Mouse (Mus musculus): Measurements from ENCODE around the gene Ddx19b.
"Not testable (repeated sequence)": the region's sequence is repeated elsewhere in the genome, so short reads cannot be mapped to it uniquely, and the experiment has no call there.

The Ddx19b gene

DNA sequence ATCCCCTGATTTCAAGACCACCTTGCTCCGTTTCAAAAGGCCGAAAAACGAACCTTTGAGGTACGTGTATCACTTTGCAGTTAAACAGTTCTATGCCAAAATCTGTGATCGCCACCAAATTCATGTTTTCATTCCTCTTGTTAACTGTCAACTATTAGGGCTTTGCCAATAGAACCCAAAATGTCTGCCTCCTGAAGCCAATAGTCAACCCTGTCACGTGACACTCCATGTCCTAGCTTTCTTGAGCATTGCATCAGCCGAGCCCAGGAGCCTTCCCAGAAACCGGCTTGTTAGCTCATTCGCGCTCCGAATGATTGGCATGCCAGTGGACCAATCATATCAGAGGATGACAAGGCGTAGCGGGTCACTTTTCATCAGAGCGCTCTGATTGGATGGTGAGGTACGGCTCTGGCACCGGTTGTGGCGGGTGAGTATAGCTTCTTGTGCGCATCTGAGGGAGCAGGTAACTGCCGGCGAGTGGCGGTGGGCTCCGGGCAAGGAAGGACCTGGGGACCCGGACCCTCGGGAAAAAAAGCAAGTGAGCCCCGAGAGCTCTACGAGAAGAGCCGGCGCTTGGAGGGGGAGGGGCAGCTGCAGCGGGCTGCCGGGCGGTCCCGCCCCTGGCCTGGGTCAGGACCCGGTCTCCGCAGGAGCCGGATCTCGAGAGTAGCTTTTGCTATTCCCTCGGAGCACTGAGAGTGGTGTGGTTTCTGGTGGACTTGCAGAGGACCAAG is 2.1 kb upstream of the Ddx19b start:
- DNase-seq, result peak; percentile 99 to 100

DNA sequence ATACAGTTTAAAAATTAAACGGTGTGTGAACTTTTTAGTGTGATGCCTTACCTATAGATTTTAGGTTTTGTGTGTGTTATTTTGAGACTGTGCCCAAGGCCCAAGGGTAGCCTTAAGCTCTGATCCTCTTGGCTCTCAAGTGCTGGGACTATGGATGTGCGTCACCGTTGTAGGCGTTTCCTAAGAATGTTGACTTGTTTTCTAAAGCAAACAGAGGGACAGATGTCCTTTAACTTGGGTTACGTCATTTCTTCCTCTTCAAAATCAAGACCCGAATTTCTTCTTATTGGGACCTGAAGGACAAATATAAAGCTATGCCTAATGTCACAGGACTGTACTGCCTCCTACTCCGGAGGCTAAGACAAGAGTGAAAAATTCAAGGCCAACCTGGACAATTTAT is 1.4 kb upstream of the Ddx19b start, which contains the start of gene Aars:
TSS of gene Aars (plus strand) at position 229 of the 400 bp plus-strand sequence.
- DNase-seq, result no peak

DNA sequence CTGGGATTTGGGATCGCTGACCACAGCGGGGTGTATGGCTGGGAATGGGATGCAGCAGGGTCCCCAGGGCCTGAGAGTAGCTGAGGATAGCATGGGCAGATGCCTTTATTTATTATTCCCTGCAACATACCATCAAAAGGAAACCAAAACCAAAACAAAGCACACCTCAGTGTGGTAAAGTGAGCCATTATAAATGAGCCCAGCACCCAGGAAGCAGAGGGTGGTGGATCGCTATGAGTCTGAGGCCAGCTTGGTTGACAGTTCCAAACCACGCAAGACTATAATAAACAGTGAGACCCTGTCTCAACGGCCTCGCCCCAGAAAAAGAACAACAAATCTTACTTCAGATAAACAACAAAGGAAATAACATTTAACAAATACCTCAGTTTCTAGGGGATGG is 1.5 kb downstream of the Ddx19b start:
- DNase-seq, result no peak

DNA sequence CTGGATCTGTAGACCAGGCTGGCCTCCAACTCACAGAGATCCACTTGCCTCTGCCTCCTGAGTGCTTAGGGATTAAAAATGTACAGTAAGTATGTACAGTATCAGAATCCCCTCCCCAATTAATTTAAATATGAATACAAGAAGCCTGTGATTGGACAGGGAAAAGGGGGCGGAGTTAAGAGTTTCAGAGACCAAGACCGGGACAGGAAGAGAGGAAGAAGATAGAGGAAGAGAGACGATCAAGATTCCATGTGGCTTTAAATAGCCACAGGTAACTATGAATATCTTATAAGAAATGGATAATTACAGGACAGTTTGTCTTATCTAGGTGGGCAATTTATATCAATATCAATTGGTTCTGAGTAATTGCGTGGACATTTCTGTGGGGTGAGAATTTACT is 2.0 kb downstream of the Ddx19b start:
- no peak for DNase-seq

DNA sequence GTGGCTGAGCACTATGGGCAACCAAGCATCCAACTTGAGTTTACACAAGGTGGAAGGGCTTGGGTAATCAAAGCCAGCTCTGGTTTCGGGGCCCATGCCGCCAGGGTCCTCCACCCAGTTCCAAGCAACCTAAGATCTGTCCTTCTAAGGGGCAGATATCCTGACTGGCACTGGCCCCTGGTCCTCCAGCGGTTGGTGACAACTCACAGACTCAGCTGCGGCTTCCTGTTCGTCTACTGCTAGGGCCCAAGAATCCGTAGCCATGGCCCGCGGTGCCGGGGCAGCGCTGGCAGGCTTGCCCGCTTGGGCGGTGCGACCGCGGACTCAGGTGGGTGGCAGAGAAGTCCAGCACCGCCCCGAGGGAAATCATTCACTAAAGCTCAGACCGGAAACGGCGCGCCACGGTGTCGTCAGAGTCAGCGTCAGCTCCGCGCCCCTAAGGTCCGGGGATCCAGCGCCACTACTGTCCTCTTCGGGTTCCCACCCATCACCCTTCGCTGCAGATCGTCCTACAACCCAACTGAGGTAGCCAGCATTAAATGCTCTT is 4.1 kb downstream of the Ddx19b start:
- DNase-seq, result peak; percentile 90 to 94

DNA sequence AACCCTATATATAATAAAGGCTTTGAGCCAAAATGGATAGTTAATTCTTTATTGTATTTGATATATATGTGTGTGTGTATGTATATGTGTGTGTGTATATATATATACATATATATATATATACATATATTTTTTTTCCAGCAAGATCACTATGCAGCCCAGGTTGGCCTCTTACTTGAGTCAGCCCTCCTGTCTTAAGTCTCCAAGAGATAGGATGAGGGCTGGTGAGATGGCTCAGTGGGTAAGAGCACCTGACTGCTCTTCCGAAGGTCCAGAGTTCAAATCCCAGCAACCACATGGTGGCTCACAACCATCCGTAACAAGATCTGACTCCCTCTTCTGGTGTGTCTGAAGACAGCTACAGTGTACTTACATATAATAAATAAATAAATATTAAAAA is 4.9 kb downstream of the Ddx19b start:
- not testable (repeated sequence) for DNase-seq

DNA sequence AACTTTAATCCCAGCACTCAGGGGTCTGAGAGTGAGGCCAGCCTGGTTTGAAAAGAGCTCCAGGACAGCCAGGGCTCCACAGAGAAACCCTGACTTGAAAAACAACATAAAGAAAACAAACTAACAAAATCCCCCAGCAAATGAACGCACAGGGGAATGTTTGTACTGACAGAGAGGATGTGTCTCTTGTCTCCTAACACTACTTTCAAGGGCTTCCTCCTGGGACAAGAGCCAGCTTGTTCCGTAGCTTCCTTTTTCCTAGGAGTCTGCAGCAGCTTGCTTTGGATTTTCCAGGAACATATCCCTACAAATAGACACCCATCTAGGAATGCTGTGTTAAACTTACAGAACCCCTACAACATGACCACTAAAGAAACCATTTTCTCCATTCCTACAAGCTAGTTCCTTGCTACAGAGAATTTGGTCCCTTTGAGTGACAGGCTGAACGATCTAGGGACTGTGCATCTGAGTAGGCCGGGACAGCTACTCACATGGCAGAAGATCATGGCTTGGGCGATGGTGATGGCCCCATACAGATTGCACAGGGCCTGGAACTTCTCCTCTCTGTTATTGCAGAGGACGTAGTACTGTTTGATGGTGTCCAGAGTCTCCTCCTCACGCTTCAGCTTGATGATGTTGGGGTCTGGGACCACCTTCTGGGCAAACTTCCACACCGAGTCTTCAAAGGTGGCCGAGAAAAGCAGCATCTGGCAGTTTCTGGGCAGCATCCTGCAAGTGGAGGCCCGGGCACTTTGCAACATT is 21.1 kb downstream of the Ddx19b start:
- DNase-seq, result not testable (repeated sequence)

DNA sequence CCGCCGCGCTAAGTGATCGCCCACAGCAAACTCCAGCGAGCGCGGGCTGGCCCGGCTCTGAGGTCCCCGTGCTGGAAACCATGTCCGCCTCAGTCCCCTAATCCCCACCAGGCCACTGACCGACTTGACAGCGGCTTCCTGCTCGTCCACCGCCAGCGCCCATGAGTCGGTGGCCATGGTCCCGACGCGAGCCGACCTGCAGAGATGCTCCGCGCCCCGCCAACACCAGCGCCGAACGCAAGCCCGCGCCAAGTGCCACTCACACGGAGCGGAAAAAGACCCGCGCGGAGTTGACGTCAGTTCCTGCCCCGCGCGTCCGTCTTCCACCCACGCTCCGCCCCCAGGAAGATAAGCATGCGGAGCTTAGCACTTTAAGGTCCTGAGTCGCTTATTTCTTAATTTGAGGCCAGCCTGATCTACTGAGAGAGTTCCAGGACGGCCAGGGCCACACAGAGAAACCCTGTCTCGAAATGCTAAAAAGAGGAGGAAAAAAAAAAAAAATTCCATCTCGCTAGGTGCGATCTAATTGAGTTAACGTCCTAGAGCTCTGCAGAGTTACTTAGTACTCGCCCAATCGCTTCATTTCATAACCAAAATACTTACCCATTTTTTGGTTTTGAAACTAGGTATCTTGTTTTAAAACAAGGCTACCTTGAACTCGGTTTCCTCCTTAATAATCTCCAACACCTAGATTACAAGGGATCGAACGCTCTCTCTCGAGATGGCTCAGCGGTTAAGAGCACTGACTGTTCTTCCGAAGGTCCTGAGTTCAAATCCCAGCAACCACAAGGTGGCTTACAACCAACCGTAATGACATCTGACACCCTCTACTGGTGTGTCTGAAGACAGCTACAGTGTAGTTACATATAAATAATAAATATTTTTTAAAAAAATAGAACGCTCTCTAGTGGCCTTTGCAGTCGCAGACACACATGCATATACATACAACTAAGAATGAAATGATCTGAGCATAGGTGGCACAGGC is 33.7 kb downstream of the Ddx19b start, which contains the start of gene Ddx19a:
TSS of gene Ddx19a (minus strand) at position 254 of the 985 bp plus-strand sequence.
- DNase-seq, result peak; percentile 76 to 89

DNA sequence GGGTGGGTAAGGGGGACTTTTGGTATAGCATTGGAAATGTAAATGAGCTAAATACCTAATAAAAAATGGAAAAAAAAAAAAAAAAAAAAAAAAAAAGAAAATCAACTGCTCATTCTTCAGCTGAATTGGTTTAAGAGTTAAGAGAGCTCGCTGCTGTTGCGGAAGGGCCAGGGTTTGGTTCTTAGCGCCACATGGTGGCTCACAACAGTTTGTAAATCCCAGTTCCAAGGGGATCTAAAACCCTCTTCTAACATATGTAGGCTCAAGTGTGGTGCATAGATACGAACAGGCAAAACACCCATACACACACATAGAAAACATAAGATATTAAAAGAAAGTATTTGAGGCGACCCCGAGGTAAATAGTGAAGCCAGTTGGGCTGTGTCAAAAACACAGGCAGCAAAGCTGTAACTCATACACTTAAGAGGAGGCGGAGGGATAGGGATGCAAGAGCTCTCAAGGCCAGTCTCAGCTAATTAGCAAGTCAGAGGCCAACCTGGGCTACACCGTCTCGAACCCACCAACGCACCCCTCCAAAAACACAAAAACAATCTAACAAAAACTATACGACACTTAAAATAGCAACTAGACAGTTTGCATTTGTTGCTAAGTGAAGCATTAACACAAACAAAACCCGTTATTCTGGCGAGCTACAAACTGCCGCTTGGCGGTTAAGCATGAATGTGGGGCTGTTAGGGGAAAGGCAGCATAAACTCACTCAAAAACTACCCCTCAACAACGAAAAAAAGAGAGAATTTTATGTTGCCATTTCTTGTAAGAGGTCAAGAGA is 34.7 kb downstream of the Ddx19b start:
- no peak for DNase-seq

DNA sequence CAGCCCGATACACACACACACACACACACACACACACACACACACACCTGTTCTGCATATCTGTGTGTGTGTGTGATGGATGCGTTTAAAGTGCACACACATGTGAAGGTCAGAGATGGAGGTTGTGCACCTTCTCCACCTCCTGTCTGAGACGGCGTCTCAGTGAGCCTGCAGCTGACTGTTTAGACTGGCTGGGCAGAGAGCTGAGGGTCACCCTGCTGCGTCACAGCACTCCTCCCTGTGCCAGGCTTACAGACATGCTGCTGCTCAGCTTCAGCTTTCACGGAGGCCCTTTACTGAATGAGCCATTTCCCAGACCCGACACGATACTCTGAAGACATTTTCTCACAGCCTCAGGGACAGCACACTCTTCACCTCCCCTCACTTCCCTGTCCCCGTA is 41.5 kb downstream of the Ddx19b start:
- no peak for DNase-seq

DNA sequence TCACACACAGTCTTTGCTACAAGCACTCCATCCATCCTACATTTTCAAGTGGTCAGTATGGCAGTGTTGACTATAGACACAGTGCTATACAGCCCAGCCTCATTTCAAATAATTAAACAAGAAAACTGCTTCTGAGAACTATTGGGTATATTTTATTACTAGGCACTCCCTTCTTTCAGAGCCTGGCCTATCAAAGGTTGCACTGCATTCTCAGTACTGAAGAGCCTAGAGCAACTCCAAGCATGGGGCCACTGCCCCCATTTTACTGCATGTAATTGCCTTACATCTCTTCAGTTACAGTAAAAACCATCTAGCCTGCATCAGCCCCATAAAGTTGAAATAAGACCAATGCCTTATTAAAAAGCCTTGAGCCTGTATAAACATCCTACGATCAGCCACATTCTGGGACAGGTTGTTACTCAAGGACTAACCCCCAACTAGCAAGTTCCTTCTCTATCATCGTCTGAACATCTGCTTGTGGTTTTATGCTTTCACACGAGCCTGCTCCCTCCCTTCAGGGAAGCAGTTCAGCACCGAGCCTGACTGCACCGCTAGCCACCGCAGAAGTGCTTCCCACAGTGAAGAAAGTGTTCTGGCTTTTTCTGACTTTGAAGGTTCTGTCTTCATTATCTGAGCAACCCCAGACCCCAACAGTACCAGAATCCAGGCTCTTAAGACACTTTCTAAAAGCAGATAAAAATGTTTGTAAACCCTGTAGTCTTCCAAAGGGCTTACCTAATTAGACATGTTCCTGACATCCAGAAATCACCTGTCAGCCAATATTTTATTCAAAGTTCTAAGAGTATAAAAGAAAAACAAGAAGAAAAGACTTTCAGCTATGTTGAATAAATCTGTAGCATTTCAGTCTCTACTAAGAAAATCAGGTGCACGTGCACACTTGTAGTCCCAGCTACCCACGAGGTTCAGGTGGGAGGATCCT is 43.5 kb downstream of the Ddx19b start:
- DNase-seq, result no peak

DNA sequence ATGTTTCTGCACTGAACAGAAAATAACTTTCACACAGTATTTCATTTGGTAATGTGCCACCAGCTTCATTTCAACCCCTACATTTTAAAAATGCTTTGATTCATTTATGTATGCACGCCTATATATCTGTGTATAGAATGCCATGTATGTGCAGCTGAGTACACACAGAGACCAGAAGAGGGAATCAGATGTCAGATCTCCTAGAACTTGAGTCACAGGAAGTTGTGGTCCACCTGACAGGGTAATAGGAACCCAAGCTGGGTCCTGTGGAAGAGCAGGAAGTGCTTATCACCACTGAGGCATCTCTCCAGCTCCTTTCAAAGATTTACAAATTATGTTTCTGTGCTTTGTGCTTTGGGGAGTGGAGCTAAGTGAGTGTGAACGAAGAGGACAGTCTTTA is 50.2 kb downstream of the Ddx19b start:
- no peak for DNase-seq

DNA sequence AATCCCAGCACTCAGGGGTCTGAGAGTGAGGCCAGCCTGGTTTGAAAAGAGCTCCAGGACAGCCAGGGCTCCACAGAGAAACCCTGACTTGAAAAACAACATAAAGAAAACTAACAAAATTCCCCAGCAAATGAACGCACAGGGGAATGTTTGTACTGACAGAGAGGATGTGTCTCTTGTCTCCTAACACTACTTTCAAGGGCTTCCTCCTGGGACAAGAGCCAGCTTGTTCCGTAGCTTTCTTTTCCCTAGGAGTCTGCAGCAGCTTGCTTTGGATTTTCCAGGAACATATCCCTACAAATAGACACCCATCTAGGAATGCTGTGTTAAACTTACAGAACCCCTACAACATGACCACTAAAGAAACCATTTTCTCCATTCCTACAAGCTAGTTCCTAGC is 53.6 kb downstream of the Ddx19b start:
- not testable (repeated sequence) for DNase-seq

DNA sequence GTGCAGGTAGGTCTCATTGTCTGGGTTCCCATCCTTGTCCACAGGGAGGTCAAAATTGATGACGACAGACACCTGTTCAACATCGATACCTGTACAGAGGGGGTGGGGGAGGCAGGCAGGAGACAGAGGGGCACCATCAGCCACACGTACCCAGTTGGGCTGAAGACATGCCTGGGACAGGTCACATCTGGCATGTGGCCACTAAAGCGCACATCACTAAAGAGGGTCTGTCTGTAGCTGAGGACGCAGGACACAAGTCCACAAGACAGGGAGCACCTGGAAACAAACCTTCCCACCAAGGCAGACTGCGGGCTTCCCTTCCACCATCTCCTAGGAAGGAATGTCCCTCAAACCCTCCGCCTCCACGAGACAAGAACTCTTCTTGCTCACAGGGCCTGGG is 55.0 kb downstream of the Ddx19b start:
- DNase-seq, result not testable (repeated sequence)

DNA sequence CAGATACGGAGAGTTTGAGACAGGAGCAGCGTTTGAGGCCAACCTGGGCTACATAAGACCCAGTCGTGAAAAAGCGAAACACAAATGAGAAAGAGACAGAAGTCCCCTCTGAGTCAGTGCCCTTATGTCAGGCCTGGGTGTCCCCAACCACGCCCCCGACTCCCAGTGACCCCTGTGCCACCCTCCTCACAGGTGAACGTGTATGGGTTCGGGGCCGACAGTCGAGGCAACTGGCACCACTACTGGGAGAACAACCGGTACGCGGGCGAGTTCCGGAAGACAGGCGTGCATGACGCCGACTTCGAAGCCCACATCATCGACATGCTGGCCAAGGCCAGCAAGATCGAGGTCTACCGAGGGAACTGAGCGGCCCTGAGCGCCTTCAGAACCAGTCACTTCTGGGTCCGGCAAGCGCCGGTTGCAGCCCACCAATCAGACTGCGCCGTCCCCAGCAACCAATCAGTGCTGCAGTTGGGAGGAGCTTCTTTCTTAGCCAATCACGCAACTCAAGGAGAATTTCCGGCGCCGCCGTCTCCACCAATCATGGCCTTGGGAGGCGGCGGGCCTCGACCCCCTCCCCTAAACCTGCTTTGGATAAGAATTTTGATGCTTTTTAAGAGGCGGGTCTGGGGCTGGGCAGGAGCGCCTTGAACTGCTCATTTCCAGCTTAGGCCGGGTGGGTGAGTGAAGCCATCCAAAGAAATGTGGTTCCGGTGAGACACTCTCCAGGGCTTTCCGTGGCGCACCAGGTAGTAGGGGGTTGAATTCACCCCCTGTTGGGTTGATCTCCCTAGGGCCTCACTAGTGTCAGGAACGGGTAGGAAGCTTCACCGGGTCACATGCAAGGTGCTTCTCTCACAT is 61.4 kb downstream of the Ddx19b start:
- peak; percentile 88 to 92 for DNase-seq

DNA sequence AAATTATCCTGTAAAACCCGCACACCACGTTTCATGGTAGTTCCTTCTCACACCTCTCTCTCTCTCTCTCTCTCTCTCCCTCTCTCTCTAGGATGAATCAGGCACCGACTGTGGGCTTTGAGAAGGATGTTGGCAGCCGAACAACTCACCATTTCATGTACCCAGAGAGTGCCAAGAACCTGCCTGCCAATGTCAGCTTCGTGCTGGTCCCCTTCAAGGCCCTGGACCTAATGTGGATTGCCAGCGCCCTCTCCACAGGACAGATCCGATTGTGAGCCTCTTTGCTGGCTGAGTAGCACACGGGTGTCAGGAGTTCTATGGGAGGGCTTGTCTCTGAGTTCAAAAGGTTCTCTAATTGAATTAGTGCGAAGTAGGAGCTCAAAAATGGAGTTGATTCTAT is 64.2 kb downstream of the Ddx19b start:
- DNase-seq, result no peak

DNA sequence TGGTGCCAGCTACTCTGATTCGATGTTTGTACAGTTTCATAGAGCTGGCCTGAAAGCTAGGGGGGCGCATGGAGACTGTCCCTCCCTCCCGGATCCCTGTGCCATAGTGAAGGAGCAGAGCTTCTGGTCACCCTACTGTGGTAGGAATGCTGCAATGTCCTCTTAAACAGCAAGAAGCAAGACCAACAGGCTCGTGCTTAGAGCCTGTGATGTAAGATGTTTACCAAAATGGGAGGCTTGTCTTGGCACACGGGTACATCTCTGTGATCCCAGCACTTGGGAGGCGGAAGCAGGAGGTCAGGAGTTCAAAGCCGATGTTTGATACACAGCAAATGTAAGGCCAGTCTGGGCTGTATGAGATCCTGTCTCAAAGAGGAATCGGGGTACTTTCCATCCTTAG is 65.0 kb downstream of the Ddx19b start:
- peak; percentile 41 to 48 for DNase-seq

DNA sequence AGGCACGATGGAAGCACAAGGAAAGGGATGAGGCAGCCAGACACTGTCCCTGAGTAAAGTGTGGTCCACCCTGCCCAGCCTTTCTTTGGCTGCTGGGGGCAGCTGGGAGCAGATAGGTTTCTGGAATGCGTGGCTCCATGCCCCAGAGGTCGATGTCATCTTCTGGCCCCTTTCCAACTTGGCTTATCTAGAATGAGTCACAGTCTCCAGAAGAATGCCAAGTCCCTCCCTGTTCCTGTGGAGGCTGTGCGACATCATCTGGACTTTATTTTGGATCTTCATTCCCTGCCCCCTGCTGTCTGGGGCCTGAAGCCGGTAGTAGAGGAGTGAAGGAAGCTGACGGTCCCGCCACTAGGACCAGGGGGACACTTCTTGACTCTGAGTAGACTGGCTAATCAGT is 66.0 kb downstream of the Ddx19b start:
- DNase-seq, result peak; percentile 77 to 84

DNA sequence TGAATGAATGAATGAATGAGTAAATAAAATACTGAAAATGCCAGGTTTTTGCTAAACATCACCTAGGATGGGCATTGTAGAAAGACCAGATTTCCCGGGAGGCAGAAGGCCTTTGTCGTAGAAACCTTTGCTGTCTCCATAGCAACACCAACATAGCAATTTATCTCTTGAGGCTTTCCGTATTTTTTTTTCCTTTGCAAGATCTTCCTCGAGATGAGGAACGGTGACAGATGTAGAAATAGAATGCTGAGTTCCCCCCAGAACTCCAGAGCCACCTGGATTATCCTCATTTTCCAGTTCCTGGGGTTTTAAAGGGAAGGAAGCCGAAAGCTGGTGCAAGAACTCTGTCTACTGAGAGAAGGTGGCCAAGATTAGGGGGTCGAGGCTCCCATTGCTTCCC is 66.9 kb downstream of the Ddx19b start:
- no peak for DNase-seq

DNA sequence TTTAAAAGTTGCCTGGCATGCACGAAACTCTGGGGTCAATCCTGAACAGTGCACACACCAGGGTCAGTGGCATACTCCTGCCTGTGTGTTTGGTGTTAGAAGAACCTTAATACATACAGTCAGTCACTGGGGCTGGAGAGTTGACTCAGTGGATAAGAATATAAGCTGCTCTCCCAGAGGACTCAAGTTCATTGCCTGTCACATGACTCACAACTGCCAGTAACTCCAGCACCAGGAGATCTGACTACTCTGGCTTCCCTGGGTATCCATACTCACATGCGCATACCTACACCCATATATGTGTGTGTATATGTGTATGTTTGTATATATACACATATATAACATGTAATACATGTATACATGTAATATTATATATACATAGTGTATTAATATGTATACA is 68.5 kb downstream of the Ddx19b start:
- DNase-seq, result no peak

Data from kidney, adult 8-10 months (tissue).